Mouse (Mus musculus) kidney, adult 2 months (tissue): ENCODE data around the gene Mindy2.
"Not testable (repeated sequence)": the region's sequence is repeated elsewhere in the genome, so short reads cannot be mapped to it uniquely, and the experiment has no call there.

Experiments used
- CTCF ChIP-seq: fragments of 200-500 bp; conservative IDR thresholded peaks from 2 replicates; pipeline ENCODE4 v1.5.1; 2011; ENCODE audit warnings: low read depth, mild to moderate bottlenecking, control low read depth, low read length, moderate library complexity, mixed read lengths; ENCODE audit not compliant: insufficient read depth, insufficient read length
- POLR2A ChIP-seq: fragments of 200-500 bp; IDR thresholded peaks from one replicate; pipeline ENCODE4 v1.6.1; 2011; ENCODE audit warnings: low read depth, low read length, control low read depth

DNA sequence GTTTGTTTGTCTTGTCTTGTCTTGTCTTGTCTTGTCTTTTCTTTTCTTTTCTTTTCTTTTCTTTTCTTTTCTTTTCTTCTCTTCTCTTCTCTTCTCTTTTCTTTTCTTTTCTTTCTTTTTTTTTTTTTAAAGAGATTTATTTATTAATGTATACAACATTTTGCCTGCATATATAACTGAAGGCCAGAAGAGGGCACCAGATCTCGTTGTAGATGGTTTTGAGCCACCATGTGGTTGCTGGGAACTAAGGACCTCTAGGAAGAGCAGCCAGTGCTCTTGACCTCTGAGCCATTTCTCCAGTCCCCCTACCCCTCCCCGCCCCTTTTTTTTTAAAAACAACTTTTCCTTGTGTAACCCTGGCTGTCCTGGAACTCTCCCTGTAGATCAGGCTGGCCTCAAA is 104.7 kb downstream of the Mindy2 start:
- TF ChIP-seq POLR2A, CTCF: not testable (repeated sequence)
